Mouse (Mus musculus) kidney, postnatal 0 days (tissue): ENCODE measurements around the gene Ell3. TPM values are rescaled to one million over a fixed set of nuclear protein-coding genes. Genes with fewer than 3 reads are reported as not detected.

Experiments
- ATAC-seq: fragments of 200-750 bp; cut with Nextera tagmentation; replicated peaks from 2 replicates; pipeline ENCODE4 v1.8.0; 2017; ENCODE audit warnings: low read depth, moderate number of reproducible peaks, moderate TSS enrichment, moderate library complexity; ENCODE audit not compliant: low FRiP score
- DNase-seq: peaks from one replicate; pipeline ENCODE4 v3.0.0-alpha.2; 2016; ENCODE audit warnings: low spot score
- H3K27ac ChIP-seq: fragments of 300-500 bp; sonication (generic); 2 replicates; pipeline ENCODE4 v1.5.1; 2014; ENCODE audit warnings: mild to moderate bottlenecking
- H3K27me3 ChIP-seq: fragments of 300-500 bp; sonication (generic); 2 replicates; pipeline ENCODE4 v1.6.1; 2014; ENCODE audit warnings: low read length, mixed read lengths; ENCODE audit not compliant: insufficient read depth
- H3K36me3 ChIP-seq: fragments of 300-500 bp; sonication (generic); 2 replicates; pipeline ENCODE4 v1.6.1; 2014; ENCODE audit warnings: low read length, mixed read lengths; ENCODE audit not compliant: insufficient read depth
- H3K4me1 ChIP-seq: fragments of 300-500 bp; sonication (generic); replicated peaks from 2 replicates; pipeline ENCODE4 v1.6.1; 2014; ENCODE audit warnings: antibody characterized with exemption, low read length, mixed read lengths; ENCODE audit not compliant: insufficient read depth
- H3K4me2 ChIP-seq: fragments of 300-500 bp; sonication (generic); 2 replicates; pipeline ENCODE4 v1.6.1; 2014; ENCODE audit warnings: mild to moderate bottlenecking, low read length, moderate library complexity, mixed read lengths
- H3K4me3 ChIP-seq: fragments of 300-500 bp; sonication (generic); replicated peaks from 2 replicates; pipeline ENCODE4 v1.5.1; 2014; ENCODE audit warnings: low read depth, low read length
- H3K9ac ChIP-seq: fragments of 300-500 bp; sonication (generic); 2 replicates; pipeline ENCODE4 v1.6.1; 2014; ENCODE audit warnings: low read depth, low read length
- H3K9me3 ChIP-seq: fragments of 300-500 bp; sonication (generic); replicated peaks from 2 replicates; pipeline ENCODE4 v1.6.1; 2016; ENCODE audit warnings: low read length, inconsistent platforms, mixed read lengths
- CTCF ChIP-seq: IDR thresholded peaks from 2 replicates; pipeline ENCODE4 v1.5.1; 2016; ENCODE audit warnings: antibody characterized with exemption, low read depth, mild to moderate bottlenecking, moderate library complexity
- WGBS: fragments of 180-500 bp; shearing (Covaris S2); extraction: QIAGEN DNeasy Blood & Tissue Kit; methylation state at CpG from one replicate; pipeline ENCODE4 v1.1.7; 2014; 5-methylcytosine and 5-hydroxymethylcytosine counted together
- polyA plus RNA-seq: library from polyadenylated mRNA; unstranded; fragments of >200 nt; fragmentation: Nextera tagmentation; extraction: Ambion mirVana; gene quantifications from 2 replicates; pipeline ENCODE4 v1.2.1, GENCODE M21; 2015

The Ell3 gene
- polyA plus RNA-seq, 1 experiment from 2014 or later, result 13.9 TPM

DNA sequence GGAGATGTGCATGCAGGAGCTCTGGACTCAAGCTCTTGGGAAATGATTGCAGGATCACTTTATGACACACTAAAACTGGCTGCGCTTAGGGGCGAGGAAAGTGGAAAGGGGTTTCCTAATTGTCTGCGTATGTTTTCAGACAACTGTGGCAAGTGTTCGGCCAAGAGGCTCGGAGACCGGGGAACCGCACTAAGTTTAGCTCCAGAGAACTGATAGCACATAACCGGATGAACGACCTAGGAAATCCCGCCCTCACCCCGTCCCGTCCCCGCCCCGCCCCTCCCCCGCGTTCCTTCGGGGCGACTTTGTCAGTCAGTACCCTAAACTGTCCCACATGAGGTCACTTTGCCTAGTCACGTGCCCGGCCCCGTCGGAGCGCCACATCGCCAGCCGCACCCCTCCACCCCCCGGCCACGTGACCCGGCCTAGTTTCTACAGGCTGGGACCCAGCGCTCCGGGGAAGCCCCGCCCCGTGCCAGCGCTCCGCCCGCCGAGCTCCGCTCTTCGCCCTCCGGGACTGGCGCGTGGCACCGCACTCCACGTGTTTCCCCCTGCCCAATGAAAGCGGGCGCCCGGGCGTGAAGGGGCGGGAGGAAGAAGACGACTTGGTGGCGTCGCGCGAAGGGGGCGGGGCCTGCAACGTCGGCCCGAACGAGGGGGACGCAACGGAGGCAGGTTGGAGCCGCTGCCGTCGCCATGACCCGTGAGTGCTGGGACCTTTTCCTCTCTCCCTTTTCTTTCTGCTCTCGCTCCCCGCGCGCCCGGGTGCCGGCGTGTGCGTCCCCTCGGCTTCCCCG is 4.9 kb upstream of the Ell3 start, which contains the start of gene Serf2:
Serf2 (plus strand) TSS at position 457 of the 797 bp plus-strand sequence.
- TF ChIP-seq CTCF, result no peak
- DNase-seq (peak; percentile 99), ATAC-seq (peak; percentile 98)
- peaks cover 8% of the 10 kb centered on the region; the same call in 1 of the 2 replicates for H3K36me3 ChIP-seq
- H3K4me3 ChIP-seq, result peak within 1 kb of the TSS; percentile 97
- peaks cover 9% of the 10 kb centered on the region; the same call in 1 of the 2 replicates for H3K4me1 ChIP-seq
- H3K27ac ChIP-seq, result peak within 1 kb of the TSS; percentile 98
- peak within 1 kb of the TSS; percentile 72 for H3K4me2 ChIP-seq
- H3K27me3 ChIP-seq, result no peaks in the 10 kb centered on the region
- peak within 1 kb of the TSS; percentile 99 for H3K9ac ChIP-seq
- WGBS, result under 1% methylated on average over 65 of the region's 74 CpGs
- no peaks in the 10 kb centered on the region for H3K9me3 ChIP-seq

DNA sequence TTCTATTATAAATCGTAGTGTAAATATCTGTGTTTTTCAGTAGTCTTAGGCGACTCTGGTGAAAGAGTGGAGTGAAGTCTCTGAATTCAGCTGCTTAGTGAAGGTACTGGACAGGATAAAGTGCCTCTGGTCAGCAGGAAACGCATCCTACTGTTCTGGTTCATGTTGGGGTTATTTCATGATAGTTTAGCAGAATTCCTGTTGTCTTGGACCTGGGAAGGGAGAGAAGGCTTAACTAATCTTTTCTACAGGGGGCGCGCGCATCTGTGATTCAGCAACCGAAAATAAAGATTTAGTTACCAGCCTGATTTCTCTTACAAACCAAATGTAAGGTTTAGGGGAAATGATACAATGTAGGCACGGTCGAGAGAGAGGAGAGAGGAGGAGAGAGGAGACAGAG is 4.1 kb upstream of the Ell3 start:
- H3K36me3 ChIP-seq, result peaks cover 5% of the 10 kb centered on the region; the same call in 1 of the 2 replicates
- ATAC-seq (no peak), DNase-seq (peak; percentile 87)
- H3K4me1 ChIP-seq, result peaks cover 9% of the 10 kb centered on the region; the same call in 1 of the 2 replicates
- peak; percentile 54; the same call in 1 of the 2 replicates for TF ChIP-seq CTCF
- 14% methylated on average over 9 of the region's 9 CpGs for whole genome bisulfite sequencing
- H3K9ac ChIP-seq, result peak overlapping the region; percentile 57; the same call in 1 of the 2 replicates
- no peaks in the 10 kb centered on the region for H3K27me3 ChIP-seq
- H3K27ac ChIP-seq, result peak overlapping the region; percentile 95
- H3K4me3 ChIP-seq, result peak overlapping the region; percentile 97
- peak overlapping the region; percentile 72 for H3K4me2 ChIP-seq
- no peaks in the 10 kb centered on the region for H3K9me3 ChIP-seq

DNA sequence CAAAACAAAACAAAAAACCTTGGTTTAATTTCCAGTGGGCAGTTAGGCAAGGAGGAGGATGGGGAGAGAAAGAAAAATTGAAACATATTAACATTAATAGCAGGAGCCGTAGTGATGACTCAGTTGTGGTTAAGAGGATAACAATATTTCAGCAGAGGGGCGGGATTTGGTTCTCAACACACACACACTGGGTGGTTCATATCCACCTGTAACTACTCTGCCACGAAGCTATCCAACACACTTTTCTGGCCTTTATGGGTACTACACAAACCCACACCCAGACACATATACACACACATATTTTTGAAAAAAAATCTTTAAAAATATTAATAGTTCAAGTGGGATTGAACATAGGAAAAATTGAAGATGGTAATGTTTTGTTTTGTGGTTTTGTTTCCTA is 2.9 kb upstream of the Ell3 start:
- Histone ChIP-seq H3K9ac (no peak overlapping the region), H3K27me3 (no peaks in the 10 kb centered on the region), H3K4me2 (no peak overlapping the region), H3K36me3 (no peaks in the 10 kb centered on the region), H3K4me1 (peaks cover 17% of the 10 kb centered on the region), H3K4me3 (no peak overlapping the region), H3K27ac (no peak overlapping the region), H3K9me3 (no peaks in the 10 kb centered on the region)
- 90% methylated on average over 3 of the region's 3 CpGs for WGBS
- DNase-seq (no peak), ATAC-seq (no peak)
- no peak for TF ChIP-seq CTCF

DNA sequence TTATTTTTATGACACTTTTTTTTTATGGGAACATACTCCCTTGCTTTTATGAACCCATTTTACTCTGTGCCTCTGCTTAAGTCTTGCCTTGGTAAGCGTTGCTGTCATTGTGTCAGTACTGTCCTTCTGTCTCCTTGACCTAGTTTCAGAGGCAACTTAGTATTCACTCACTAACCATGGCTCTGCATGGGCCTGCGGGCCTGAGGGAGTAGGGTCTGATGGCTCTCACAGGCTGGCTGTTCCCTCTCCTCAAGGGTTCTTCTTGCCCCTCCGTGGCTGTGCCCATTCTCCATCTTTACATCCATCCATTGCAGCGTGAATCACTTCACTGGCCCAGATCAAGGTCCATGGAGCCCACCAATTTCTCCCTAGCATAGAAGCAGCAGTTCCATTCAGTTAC is 2.4 kb upstream of the Ell3 start:
- peaks cover 21% of the 10 kb centered on the region for H3K4me1 ChIP-seq
- no peak overlapping the region for H3K4me3 ChIP-seq
- no peaks in the 10 kb centered on the region for H3K36me3 ChIP-seq
- ATAC-seq (no peak), DNase-seq (no peak)
- no peaks in the 10 kb centered on the region for H3K27me3 ChIP-seq
- no peak for TF ChIP-seq CTCF
- H3K27ac ChIP-seq, result no peak overlapping the region
- no peaks in the 10 kb centered on the region for H3K9me3 ChIP-seq
- no peak overlapping the region for H3K4me2 ChIP-seq
- WGBS, result 77% methylated on average over 4 of the region's 4 CpGs
- H3K9ac ChIP-seq, result no peak overlapping the region

DNA sequence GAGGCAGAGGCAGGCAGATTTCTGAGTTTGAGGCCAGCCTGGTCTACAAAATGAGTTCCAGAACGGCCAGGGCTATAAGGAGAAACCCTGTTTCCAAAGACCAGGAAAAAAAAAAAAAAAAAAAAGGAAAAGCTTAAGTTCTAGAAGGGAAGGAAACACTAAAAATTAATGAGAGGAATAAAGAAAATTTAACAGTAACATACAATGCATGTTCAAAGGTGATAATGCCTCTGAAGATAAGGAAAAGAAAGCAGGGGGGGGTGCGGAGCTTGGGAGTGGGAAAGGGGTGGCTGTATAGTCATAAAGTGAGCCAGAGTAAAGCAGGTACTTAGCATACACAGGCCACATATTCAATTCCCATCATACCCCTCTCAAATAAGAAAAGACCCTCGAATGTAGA is 1.0 kb upstream of the Ell3 start:
- no peak overlapping the region for H3K4me3 ChIP-seq
- H3K27ac ChIP-seq, result no peak overlapping the region
- ATAC-seq (no peak), DNase-seq (no peak)
- 80% methylated on average over 3 of the region's 3 CpGs for WGBS
- no peaks in the 10 kb centered on the region for H3K27me3 ChIP-seq
- peaks cover 18% of the 10 kb centered on the region for H3K4me1 ChIP-seq
- H3K4me2 ChIP-seq, result no peak overlapping the region
- no peak for TF ChIP-seq CTCF
- no peaks in the 10 kb centered on the region for H3K9me3 ChIP-seq
- no peak overlapping the region for H3K9ac ChIP-seq
- no peaks in the 10 kb centered on the region for H3K36me3 ChIP-seq

DNA sequence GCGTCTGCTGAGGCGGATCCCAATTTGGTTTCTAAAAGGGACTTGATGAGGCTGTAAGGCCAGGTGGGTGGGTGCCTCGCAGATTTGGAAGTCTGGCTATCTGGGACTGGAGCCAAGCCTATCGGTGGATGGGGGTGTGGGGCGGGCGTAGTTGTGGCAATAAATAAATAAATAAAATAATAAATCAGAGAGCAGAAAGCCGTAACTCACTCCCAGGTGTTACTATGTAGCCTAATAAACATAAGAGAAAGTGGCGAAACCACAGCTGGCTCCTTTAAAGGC is 1.1 kb downstream of the Ell3 start:
- H3K27ac ChIP-seq, result no peak overlapping the region
- no peaks in the 10 kb centered on the region for H3K27me3 ChIP-seq
- TF ChIP-seq CTCF, result no peak
- H3K9ac ChIP-seq, result peak overlapping the region; percentile 62
- H3K36me3 ChIP-seq, result peaks cover 10% of the 10 kb centered on the region; the same call in 1 of the 2 replicates
- H3K4me2 ChIP-seq, result peak overlapping the region; percentile 97
- DNase-seq (no peak), ATAC-seq (no peak)
- H3K9me3 ChIP-seq, result no peaks in the 10 kb centered on the region
- H3K4me1 ChIP-seq, result peaks cover 16% of the 10 kb centered on the region
- H3K4me3 ChIP-seq, result peak overlapping the region; percentile 41
- 3% methylated on average over 8 of the region's 8 CpGs for WGBS
